Mouse (Mus musculus) ES-E14 (cell line): ENCODE results near the gene Tpcn2. TPM values are rescaled to one million over a fixed set of nuclear protein-coding genes. Genes with fewer than 3 reads are reported as not detected.

Experiments used
- DNase-seq: peaks from one replicate; pipeline ENCODE4 v3.0.0-alpha.2; 2013; ENCODE audit warnings: low read depth, low spot score
- H3K27ac ChIP-seq: 2 replicates; pipeline ENCODE4 v1.5.1; 2012; ENCODE audit warnings: low read depth, mild to moderate bottlenecking, low read length, moderate library complexity, mixed read lengths; ENCODE audit not compliant: poor library complexity, insufficient read depth, severe bottlenecking
- H3K36me3 ChIP-seq: 2 replicates; pipeline ENCODE4 v1.6.1; 2012; ENCODE audit warnings: mild to moderate bottlenecking, low read length, moderate library complexity, mixed read lengths; ENCODE audit not compliant: control insufficient read depth, poor library complexity, insufficient read depth, severe bottlenecking
- H3K4me1 ChIP-seq, 2 experiments: fragments of 150-350 bp in 1 of 2; sonication (generic) in 1 of 2; 2 replicates each; pipeline ENCODE4 v1.6.1; 2012; ENCODE audit warnings: low read length in 2 of 2, mild to moderate bottlenecking in 1 of 2, mixed read lengths in 1 of 2; ENCODE audit not compliant: control insufficient read depth in 2 of 2, insufficient read depth in 2 of 2, poor library complexity in 1 of 2
- H3K4me3 ChIP-seq, 2 experiments: fragments of 150-350 bp in 1 of 2; sonication (generic) in 1 of 2; 2 replicates each; pipeline ENCODE4 v1.5.1; 2012; ENCODE audit warnings: low read length in 2 of 2, low read depth in 1 of 2, mild to moderate bottlenecking in 1 of 2, mixed read lengths in 1 of 2; ENCODE audit not compliant: insufficient read depth in 1 of 2, poor library complexity in 1 of 2, severe bottlenecking in 1 of 2
- H3K9ac ChIP-seq: 2 replicates; pipeline ENCODE4 v1.6.1; 2012; ENCODE audit warnings: low read depth, mild to moderate bottlenecking, low read length, mixed read lengths; ENCODE audit not compliant: poor library complexity, insufficient read depth, severe bottlenecking
- H3K9me3 ChIP-seq: fragments of 150-350 bp; sonication (generic); 2 replicates; pipeline ENCODE4 v1.6.1; 2012; ENCODE audit warnings: low read depth, mild to moderate bottlenecking, low read length; ENCODE audit not compliant: control insufficient read depth, insufficient read depth
- CHD2 ChIP-seq: IDR thresholded peaks from 2 replicates; pipeline ENCODE4 v1.6.1; 2014; ENCODE audit warnings: mild to moderate bottlenecking, low read depth, low read length, inconsistent platforms
- HCFC1 ChIP-seq: IDR thresholded peaks from 2 replicates; pipeline ENCODE4 v1.6.1; 2012; ENCODE audit warnings: low read length, inconsistent platforms, borderline replicate concordance; ENCODE audit not compliant: insufficient read depth
- MAFK ChIP-seq: IDR thresholded peaks from 2 replicates; pipeline ENCODE4 v1.6.1; 2014; ENCODE audit warnings: mild to moderate bottlenecking, low read depth, low read length, inconsistent platforms; ENCODE audit not compliant: insufficient read depth
- ZC3H11A ChIP-seq: IDR thresholded peaks from 2 replicates; pipeline ENCODE4 v1.6.1; 2012; ENCODE audit warnings: low read depth, mild to moderate bottlenecking, inconsistent platforms, low read length, borderline replicate concordance
- ZNF384 ChIP-seq: IDR thresholded peaks from 2 replicates; pipeline ENCODE4 v1.6.1; 2012; ENCODE audit warnings: low read depth, low read length, inconsistent platforms
- in situ Hi-C, 2 experiments: fragments of 600-800 bp; cut with MboI; formaldehyde crosslinking; loops; one replicate each; pipeline ENCODE4 v1.15.1; 2025; ENCODE audit warnings: low sequenced_read_pairs in 2 of 2, inconsistent platforms in 1 of 2; ENCODE audit not compliant: unreplicated experiment in 2 of 2
- total RNA-seq: library from RNA; depleted of rRNA; stranded (reverse); fragments of 300-350 nt; gene quantifications from 2 replicates; pipeline ENCODE4 v1.2.3, GENCODE M21; 2012; rRNA removed

The Tpcn2 gene
- 10.1 and 16.9 TPM in 2 replicates for total RNA-seq

- Histone ChIP-seq H3K9ac (peak within 1 kb of the TSS; percentile 78), H3K9me3 (no peaks in the 10 kb centered on the region), H3K36me3 (peaks cover 12% of the 10 kb centered on the region; the same call in 1 of the 2 replicates), H3K4me1 (peaks cover 0 to 12% of the 10 kb centered on the region in 2 experiments; a peak in 2 of 4 replicates), H3K4me3 (peak within 1 kb of the TSS; percentile 70 to 77), H3K27ac (no peak within 1 kb of the TSS; the same call in 1 of the 2 replicates)
- peak; percentile 96 for DNase-seq
- in situ Hi-C loops = no loop called here
- TF ChIP-seq CHD2 = 0 out of 2 replicates have a peak, but pooled peaks have one; percentile 49
- TF ChIP-seq MAFK = no peak
- no peak for TF ChIP-seq ZNF384
- no peak for TF ChIP-seq ZC3H11A
- no peak for TF ChIP-seq HCFC1
Measured at GRCm38 (mm10) chr7:145283487-145284187, at the start of gene Tpcn2. TSS of gene Tpcn2 (minus strand) at chr7:145284011.

GRCm38 (mm10) chr7:145332376-145333041 lies 48.7 kb upstream of the Tpcn2 start:
- Histone ChIP-seq H3K36me3 (no peaks in the 10 kb centered on the region), H3K4me1 (no peaks in the 10 kb centered on the region), H3K9ac (no peak overlapping the region), H3K9me3 (no peaks in the 10 kb centered on the region), H3K4me3 (no peak overlapping the region), H3K27ac (no peak overlapping the region)
- DNase-seq = no peak
- in situ Hi-C loops = no loop called here
- TF ChIP-seq MAFK = no peak
- TF ChIP-seq HCFC1 = no peak
- no peak for TF ChIP-seq CHD2
- TF ChIP-seq ZNF384 = no peak
- TF ChIP-seq ZC3H11A = no peak

GRCm38 (mm10) chr7:145330641-145331040 lies 46.8 kb upstream of the Tpcn2 start:
- Histone ChIP-seq H3K9ac (no peak overlapping the region), H3K4me3 (no peak overlapping the region), H3K27ac (no peak overlapping the region), H3K9me3 (no peaks in the 10 kb centered on the region), H3K4me1 (no peaks in the 10 kb centered on the region), H3K36me3 (no peaks in the 10 kb centered on the region)
- TF ChIP-seq ZNF384 = no peak
- in situ Hi-C loops = no loop called here
- DNase-seq = no peak

GRCm38 (mm10) chr7:145329982-145330381 lies 46.2 kb upstream of the Tpcn2 start:
- TF ChIP-seq MAFK = no peak
- TF ChIP-seq ZNF384 = no peak
- no peak for TF ChIP-seq ZC3H11A
- no peak for TF ChIP-seq HCFC1
- no peak for TF ChIP-seq CHD2
- H3K4me1 ChIP-seq = no peaks in the 10 kb centered on the region
- H3K27ac ChIP-seq = no peak overlapping the region
- H3K9ac ChIP-seq = no peak overlapping the region
- no peaks in the 10 kb centered on the region for H3K36me3 ChIP-seq
- no peaks in the 10 kb centered on the region for H3K9me3 ChIP-seq
- in situ Hi-C loops = no loop called here
- H3K4me3 ChIP-seq = no peak overlapping the region
- no peak for DNase-seq
